Mouse (Mus musculus) hindbrain, embryonic 13.5 days (tissue): ENCODE data around the gene Csnk1g1. TPM values are rescaled to one million over a fixed set of nuclear protein-coding genes. Genes with fewer than 3 reads are reported as not detected.

Experiments used
- ATAC-seq: fragments of 200-750 bp; cut with Nextera tagmentation; 2 replicates; pipeline ENCODE4 v1.8.0; 2017; ENCODE audit warnings: moderate TSS enrichment; ENCODE audit not compliant: low FRiP score
- H3K27ac ChIP-seq: fragments of 300-500 bp; sonication (generic); 2 replicates; pipeline ENCODE4 v1.5.1; 2015; ENCODE audit warnings: inconsistent platforms, mild to moderate bottlenecking, moderate library complexity
- H3K27me3 ChIP-seq: fragments of 300-500 bp; sonication (generic); 2 replicates; pipeline ENCODE4 v1.6.1; 2015; ENCODE audit warnings: mild to moderate bottlenecking, inconsistent platforms
- H3K36me3 ChIP-seq: fragments of 300-500 bp; sonication (generic); 2 replicates; pipeline ENCODE4 v1.6.1; 2015; ENCODE audit warnings: mild to moderate bottlenecking, inconsistent platforms
- H3K4me1 ChIP-seq: fragments of 300-500 bp; sonication (generic); replicated peaks from 2 replicates; pipeline ENCODE4 v1.6.1; 2015; ENCODE audit warnings: inconsistent platforms
- H3K4me2 ChIP-seq: fragments of 300-500 bp; sonication (generic); 2 replicates; pipeline ENCODE4 v1.6.1; 2015; ENCODE audit warnings: inconsistent platforms, mild to moderate bottlenecking, moderate library complexity
- H3K4me3 ChIP-seq: fragments of 300-500 bp; sonication (generic); 2 replicates; pipeline ENCODE4 v1.5.1; 2015; ENCODE audit warnings: mild to moderate bottlenecking, inconsistent platforms
- H3K9ac ChIP-seq: fragments of 300-500 bp; sonication (generic); 2 replicates; pipeline ENCODE4 v1.6.1; 2015; ENCODE audit warnings: mild to moderate bottlenecking, inconsistent platforms
- H3K9me3 ChIP-seq: fragments of 300-500 bp; sonication (generic); 2 replicates; pipeline ENCODE4 v1.6.1; 2016; ENCODE audit warnings: inconsistent platforms
- WGBS: fragments of 180-500 bp; shearing (Covaris S2); methylation state at CpG from one replicate; pipeline ENCODE4 v1.1.7; 2015; 5-methylcytosine and 5-hydroxymethylcytosine counted together
- polyA plus RNA-seq: library from polyadenylated mRNA; unstranded; fragments of >200 nt; fragmentation: Nextera tagmentation; extraction: Ambion mirVana; gene quantifications from 2 replicates; pipeline ENCODE4 v1.2.1, GENCODE M21; 2015

Gene Csnk1g1
- polyA plus RNA-seq: 22.9 and 24.8 TPM in 2 replicates

DNA sequence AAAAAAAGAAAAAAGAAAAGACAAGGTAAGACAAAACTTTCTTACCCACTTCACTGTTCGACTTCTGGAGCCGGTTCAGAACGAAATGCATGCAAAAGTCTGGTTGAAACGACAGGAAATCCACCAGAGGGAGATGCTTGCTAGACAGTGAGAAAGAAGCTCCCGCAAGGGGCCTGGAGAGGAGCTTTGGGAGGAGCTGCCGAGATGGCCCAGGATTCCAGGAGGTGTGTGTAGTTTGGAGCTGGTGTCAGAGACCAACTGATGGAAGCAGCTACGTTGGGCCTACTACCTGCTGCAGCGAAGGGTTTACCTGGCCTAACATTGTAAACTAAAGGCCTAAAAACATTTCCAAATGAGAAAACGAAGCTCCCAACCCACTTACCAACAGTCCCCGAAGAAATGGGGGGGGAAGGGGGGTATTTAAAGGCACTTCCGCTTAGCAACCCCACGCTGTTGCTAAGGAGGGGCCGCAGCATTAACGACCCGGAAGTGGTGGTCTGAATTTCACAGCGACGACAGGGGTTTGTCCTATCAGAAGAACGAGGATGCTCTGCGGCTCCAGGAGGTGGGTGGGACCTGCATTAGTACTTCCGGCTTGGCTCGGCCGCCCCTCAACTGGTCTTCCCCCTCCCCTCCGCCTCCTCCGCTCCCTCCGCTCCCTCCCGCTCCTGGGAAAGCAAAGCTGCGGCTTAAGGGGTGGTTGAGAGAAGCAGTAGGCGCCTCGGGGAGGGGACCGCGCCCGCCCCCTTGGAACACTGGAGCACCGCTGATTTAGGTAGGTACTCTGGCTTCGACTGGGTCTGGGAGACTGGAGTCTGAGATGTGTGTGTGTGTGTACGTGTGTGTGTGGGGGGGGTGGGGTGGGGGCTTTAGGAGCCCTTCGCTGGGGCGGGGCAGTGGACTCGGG is at the start of gene Csnk1g1, which contains the start of gene Trip4:
Gene Csnk1g1 (plus strand): TSS at position 531 of the 907 bp plus-strand sequence.
Gene Trip4 (minus strand): TSS at position 401 of the 907 bp plus-strand sequence.
- H3K27me3 ChIP-seq: no peaks in the 10 kb centered on the region
- ATAC-seq: peak; percentile 100
- WGBS: under 1% methylated on average over 30 of the region's 38 CpGs
- H3K4me2 ChIP-seq: peak within 1 kb of the TSS; percentile 77
- no peaks in the 10 kb centered on the region for H3K9me3 ChIP-seq
- H3K36me3 ChIP-seq: peaks cover 2% of the 10 kb centered on the region; the same call in 1 of the 2 replicates
- peaks cover 23% of the 10 kb centered on the region for H3K4me1 ChIP-seq
- H3K4me3 ChIP-seq: peak within 1 kb of the TSS; percentile 80
- peak within 1 kb of the TSS; percentile 90 for H3K27ac ChIP-seq
- H3K9ac ChIP-seq: peak within 1 kb of the TSS; percentile 83

DNA sequence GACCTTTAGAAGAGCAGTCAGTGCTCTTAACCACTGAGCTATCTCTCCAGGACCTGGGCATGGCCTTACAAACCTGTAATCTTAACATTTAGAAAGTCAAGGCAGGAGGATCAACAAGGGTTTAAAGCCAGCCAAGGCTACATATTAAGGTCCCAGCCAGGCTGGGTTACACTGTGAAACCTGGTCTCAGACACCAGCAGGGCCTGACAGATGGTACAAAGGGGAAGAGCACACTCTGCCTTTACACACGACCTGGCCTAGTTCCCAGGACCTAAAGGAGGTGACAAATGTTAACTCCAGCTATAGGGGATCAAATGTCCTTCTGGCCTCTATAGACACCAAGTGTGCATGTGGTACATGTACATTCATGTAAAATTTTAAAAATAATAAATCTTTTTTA is 49.1 kb upstream of the Csnk1g1 start:
- Histone ChIP-seq H3K27ac (no peak overlapping the region), H3K4me1 (no peaks in the 10 kb centered on the region), H3K36me3 (peaks cover 54% of the 10 kb centered on the region), H3K4me2 (no peak overlapping the region), H3K9me3 (no peaks in the 10 kb centered on the region), H3K27me3 (no peaks in the 10 kb centered on the region), H3K9ac (no peak overlapping the region), H3K4me3 (no peak overlapping the region)
- ATAC-seq: no peak
- WGBS: 64% methylated on average over 1 of the region's 1 CpGs

DNA sequence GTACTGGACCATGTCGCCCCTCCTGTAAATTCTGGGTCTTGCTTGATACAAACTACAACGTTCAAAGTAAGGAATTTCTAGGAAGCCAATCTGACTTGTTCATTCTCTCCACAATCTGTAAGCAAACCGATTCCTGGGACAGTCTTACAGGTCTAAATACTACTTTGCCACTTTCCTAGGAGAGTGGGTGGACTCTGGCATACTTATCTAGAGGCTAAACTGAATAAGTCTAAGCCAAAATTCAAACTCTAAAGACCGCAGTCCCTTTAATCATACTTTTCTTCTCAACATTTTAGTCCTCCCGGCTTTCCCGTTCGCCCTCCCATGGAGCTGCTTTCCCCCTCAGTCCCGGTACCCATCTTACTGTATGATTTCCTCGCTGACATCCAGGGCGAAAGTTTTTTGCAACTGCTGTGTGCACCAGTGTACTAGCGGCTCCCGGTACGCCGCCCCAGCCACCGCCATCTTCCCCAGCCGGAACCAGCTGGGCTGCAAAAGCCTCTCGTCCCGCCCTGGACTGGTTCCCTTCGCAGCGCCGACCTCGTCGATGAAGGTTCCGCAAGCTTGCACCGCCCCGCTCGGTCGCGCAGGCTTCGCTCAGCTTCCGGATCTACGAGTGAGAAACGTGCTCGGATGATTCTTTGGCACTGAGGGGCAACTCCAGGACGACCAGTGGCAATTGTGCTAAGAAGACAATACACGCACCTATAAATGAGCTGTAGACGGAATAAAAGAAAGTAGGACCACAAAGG is 24.0 kb upstream of the Csnk1g1 start:
- Histone ChIP-seq H3K36me3 (peaks cover 7% of the 10 kb centered on the region; the same call in 1 of the 2 replicates), H3K9me3 (no peaks in the 10 kb centered on the region), H3K27ac (peak overlapping the region; percentile 82), H3K27me3 (no peaks in the 10 kb centered on the region), H3K4me2 (peak overlapping the region; percentile 70), H3K9ac (peak overlapping the region; percentile 76), H3K4me3 (peak overlapping the region; percentile 64), H3K4me1 (peaks cover 10% of the 10 kb centered on the region)
- ATAC-seq: peak; percentile 94
- under 1% methylated on average over 37 of the region's 37 CpGs for WGBS

DNA sequence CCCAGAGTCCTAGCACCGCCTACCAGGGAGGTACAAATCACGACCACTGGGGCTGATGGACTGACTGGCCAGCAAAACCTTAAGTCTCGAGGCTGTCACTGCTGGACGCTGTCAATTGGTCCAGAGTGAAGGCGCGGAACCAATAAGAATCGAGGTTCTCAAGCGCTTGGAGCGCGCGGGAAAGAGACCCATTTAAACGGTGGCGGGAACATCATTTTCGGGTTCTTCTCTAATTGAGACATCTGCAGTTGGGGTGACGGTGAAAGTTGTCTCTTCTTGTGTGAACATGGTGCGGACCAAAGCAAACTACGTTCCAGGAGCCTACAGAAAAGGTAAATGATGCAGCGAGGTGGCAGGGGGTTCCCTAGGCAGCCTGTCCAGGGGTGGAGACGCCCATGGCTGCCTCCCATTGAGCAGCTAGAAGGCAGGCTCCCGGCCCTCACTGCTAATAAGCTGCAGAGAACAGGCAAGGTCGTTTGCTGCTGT is 18.5 kb upstream of the Csnk1g1 start, which contains the start of gene Pclaf:
Gene Pclaf (plus strand): TSS at position 95 of the 486 bp plus-strand sequence.
- Histone ChIP-seq H3K27me3 (no peaks in the 10 kb centered on the region), H3K4me2 (peak within 1 kb of the TSS; percentile 82), H3K36me3 (peaks cover 4% of the 10 kb centered on the region), H3K4me1 (peaks cover 17% of the 10 kb centered on the region), H3K4me3 (peak within 1 kb of the TSS; percentile 43), H3K9ac (peak within 1 kb of the TSS; percentile 65), H3K27ac (no peak within 1 kb of the TSS), H3K9me3 (no peaks in the 10 kb centered on the region)
- WGBS: under 1% methylated on average over 21 of the region's 21 CpGs
- peak; percentile 89 for ATAC-seq

DNA sequence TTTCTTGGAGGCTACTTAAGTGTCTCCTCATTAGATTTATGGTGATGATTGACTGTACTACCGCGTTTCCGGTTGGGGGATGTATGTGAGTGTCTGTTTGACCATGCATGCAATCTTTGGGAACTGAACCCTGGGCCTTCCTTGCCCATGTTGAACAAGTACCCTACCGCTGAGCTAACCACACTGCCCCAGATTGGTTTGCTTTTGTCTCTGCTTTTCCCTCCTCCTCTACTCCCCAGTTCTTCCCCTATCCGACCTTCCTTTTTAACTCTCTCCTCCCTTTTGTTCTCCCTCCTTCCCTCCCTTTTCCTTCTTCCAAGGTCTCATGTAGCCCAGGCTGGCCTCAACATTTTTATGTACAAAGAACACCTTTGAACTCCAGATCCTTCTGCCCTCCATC is 17.6 kb upstream of the Csnk1g1 start:
- 2% methylated on average over 5 of the region's 5 CpGs for WGBS
- H3K4me1 ChIP-seq: peaks cover 13% of the 10 kb centered on the region
- no peaks in the 10 kb centered on the region for H3K27me3 ChIP-seq
- H3K27ac ChIP-seq: no peak overlapping the region
- peak overlapping the region; percentile 82 for H3K4me2 ChIP-seq
- no peaks in the 10 kb centered on the region for H3K9me3 ChIP-seq
- H3K9ac ChIP-seq: peak overlapping the region; percentile 65; the same call in 1 of the 2 replicates
- ATAC-seq: no peak
- peaks cover 4% of the 10 kb centered on the region for H3K36me3 ChIP-seq
- peak overlapping the region; percentile 43 for H3K4me3 ChIP-seq

DNA sequence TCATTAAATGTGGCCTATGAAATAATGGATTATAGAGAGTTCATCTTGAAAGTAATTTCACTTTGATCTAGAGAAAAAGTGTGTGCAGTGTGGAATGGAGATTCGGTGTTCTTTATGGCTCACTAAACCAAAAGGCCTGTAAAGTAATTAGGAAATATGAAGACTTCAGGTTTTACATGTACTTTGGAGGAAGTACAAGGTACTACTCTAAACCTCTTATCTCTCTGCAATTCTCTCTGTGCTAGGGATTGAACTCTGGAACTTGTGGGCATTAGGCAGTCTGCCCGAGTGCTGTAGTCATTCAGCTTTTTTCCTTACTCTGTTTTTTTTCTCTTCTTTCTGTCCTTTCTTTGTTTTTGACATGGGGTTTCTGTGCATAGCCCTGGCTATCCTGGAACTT is 11.7 kb upstream of the Csnk1g1 start:
- H3K27me3 ChIP-seq: no peaks in the 10 kb centered on the region
- 86% methylated on average over 2 of the region's 2 CpGs for WGBS
- H3K9ac ChIP-seq: no peak overlapping the region
- no peaks in the 10 kb centered on the region for H3K9me3 ChIP-seq
- no peak overlapping the region for H3K4me3 ChIP-seq
- H3K36me3 ChIP-seq: peaks cover 4% of the 10 kb centered on the region
- no peak overlapping the region for H3K4me2 ChIP-seq
- no peak for ATAC-seq
- no peaks in the 10 kb centered on the region for H3K4me1 ChIP-seq
- no peak overlapping the region for H3K27ac ChIP-seq

DNA sequence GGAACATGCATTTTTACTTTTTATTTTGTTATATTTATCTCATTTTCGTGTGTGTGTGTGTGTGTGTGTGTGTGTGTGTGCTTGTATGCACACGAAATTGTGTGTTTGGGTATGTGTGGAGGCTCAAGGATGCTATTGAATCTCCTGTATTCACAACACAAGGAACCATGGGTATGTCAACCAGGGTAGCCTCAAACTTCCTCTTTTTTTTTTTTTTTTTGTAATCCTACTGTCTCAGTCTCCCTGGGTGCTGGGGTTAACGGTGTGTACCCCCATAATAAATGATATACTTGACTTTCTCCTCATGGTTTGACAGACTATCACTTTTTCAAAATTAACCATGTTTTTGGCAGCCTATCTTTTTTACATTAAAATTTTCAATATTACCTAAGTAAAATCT is 5.8 kb upstream of the Csnk1g1 start:
- H3K9me3 ChIP-seq: no peaks in the 10 kb centered on the region
- H3K36me3 ChIP-seq: peaks cover 5% of the 10 kb centered on the region
- H3K27ac ChIP-seq: no peak overlapping the region
- ATAC-seq: no peak
- no peak overlapping the region for H3K4me2 ChIP-seq
- H3K4me1 ChIP-seq: peaks cover 7% of the 10 kb centered on the region
- no peaks in the 10 kb centered on the region for H3K27me3 ChIP-seq
- WGBS: 97% methylated on average over 3 of the region's 3 CpGs
- H3K9ac ChIP-seq: no peak overlapping the region
- no peak overlapping the region for H3K4me3 ChIP-seq

DNA sequence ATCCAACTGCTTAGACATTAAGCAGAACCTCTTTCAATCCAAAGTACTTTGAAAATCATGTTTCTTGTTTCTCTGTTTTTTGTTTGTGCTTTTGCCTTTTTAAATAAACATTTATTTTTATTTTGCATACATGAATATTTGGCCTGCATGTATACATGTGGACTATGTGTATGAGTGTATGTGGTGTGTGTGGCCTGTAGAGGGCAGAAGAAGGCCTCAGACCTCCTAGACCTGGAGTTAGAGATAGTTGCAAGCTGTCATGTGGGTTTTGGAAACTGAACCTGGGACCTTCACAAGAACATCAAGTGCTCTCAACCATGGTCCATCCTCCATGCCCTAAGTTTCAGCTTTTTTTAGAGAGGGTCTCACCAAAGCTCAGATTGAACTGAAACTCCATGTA is 5.3 kb upstream of the Csnk1g1 start:
- Histone ChIP-seq H3K27me3 (no peaks in the 10 kb centered on the region), H3K9me3 (no peaks in the 10 kb centered on the region), H3K9ac (no peak overlapping the region), H3K4me1 (peaks cover 9% of the 10 kb centered on the region), H3K27ac (no peak overlapping the region), H3K4me3 (no peak overlapping the region), H3K4me2 (no peak overlapping the region), H3K36me3 (peaks cover 5% of the 10 kb centered on the region)
- ATAC-seq: no peak

DNA sequence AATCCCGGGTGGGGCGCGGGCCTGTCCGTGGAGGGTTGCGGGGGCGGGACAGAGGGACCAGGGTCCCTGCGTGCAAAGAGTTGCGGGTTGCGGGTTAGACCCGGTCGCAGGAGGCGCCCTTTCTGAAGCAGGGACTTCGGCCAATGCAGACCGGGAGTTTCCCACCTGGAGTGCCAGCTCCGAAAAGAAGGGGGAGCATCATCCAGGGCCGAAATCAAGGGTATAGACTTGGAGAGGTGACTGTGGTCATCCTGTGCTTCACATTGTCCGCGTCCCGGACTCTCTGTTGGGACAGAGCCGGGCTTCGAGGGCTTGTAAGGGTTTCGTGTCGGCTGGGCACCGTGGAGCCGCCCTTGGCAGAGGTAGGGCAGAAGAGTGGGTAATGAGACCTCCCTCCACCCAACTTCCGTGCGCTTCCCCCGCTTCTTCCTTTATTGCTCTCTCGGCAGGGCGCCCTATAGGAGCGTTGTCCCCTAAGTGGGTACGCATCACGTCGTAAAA is 627 bp downstream of the Csnk1g1 start:
- H3K9ac ChIP-seq: peak overlapping the region; percentile 83
- H3K4me2 ChIP-seq: peak overlapping the region; percentile 77
- ATAC-seq: no peak; the same call in 1 of the 2 replicates
- no peaks in the 10 kb centered on the region for H3K9me3 ChIP-seq
- H3K4me1 ChIP-seq: peaks cover 23% of the 10 kb centered on the region
- H3K36me3 ChIP-seq: no peaks in the 10 kb centered on the region
- no peaks in the 10 kb centered on the region for H3K27me3 ChIP-seq
- peak overlapping the region; percentile 80 for H3K4me3 ChIP-seq
- peak overlapping the region; percentile 90 for H3K27ac ChIP-seq
- under 1% methylated on average over 34 of the region's 34 CpGs for WGBS

DNA sequence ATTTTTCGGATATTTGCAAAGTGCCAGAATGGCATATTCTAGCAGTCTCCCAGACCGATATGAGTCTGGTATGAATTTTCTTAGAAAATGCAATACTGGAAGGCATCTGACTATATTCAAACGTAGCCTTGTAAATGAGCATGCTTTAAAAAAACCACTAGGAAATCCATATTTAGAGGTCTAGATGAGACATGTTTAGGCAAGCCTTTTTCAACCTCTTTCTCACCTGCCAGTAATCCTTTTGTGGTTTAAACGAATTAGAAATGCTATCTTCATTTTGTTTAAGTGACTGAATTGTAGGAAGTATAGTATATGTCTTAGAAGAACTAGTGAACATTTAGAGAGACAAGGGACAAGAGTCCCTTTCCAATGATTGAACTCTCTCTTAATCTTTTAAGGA is 1.1 kb downstream of the Csnk1g1 start:
- 12% methylated on average over 4 of the region's 4 CpGs for WGBS
- no peaks in the 10 kb centered on the region for H3K9me3 ChIP-seq
- no peaks in the 10 kb centered on the region for H3K36me3 ChIP-seq
- H3K27ac ChIP-seq: peak overlapping the region; percentile 90; the same call in 1 of the 2 replicates
- H3K4me1 ChIP-seq: peaks cover 23% of the 10 kb centered on the region
- peak overlapping the region; percentile 80 for H3K4me3 ChIP-seq
- peak overlapping the region; percentile 83 for H3K9ac ChIP-seq
- H3K4me2 ChIP-seq: peak overlapping the region; percentile 77
- no peak for ATAC-seq
- no peaks in the 10 kb centered on the region for H3K27me3 ChIP-seq

DNA sequence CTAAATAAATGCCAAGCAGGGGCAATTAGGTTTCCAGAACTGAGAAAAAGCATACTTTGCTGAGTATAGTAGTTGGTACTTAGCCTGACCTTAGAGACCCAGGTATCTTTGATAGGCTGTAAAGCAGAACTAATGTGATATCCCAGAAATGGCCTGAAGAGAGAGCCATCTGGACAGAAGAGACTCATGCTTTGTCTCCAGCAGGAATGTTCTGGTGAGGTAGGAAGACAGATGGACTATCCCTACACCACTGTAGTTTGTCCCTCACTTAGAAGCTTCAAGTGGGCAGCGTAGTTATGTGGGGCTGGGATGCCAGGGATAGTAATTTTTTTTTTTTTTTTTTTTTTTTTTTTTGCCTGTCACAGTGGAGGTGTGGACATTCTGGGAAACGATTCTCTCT is 5.3 kb downstream of the Csnk1g1 start:
- Histone ChIP-seq H3K4me3 (no peak overlapping the region), H3K27me3 (no peaks in the 10 kb centered on the region), H3K9me3 (no peaks in the 10 kb centered on the region), H3K4me1 (peaks cover 14% of the 10 kb centered on the region), H3K4me2 (no peak overlapping the region), H3K27ac (no peak overlapping the region), H3K36me3 (no peaks in the 10 kb centered on the region), H3K9ac (no peak overlapping the region)
- WGBS: 80% methylated on average over 2 of the region's 2 CpGs
- no peak for ATAC-seq

DNA sequence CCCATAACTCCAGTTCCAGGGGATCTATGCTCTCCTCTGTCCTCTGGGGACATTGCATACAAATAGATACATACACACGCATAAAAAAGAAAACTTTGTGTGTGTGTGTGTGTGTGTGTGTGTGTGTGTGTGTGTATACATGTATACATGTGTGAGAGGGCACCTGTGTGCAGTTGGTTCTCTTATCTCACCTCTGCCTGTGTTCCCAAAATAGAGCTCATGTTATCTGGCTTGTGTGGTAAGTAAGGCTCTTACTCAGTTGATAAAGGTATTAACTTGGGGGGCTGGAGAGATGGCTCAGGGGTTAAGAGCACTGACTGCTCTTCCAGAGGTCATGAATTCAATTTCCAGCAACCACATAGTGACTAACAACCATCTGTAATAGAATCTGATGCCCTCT is 8.3 kb downstream of the Csnk1g1 start:
- Histone ChIP-seq H3K4me2 (no peak overlapping the region), H3K4me3 (no peak overlapping the region), H3K4me1 (no peaks in the 10 kb centered on the region), H3K27me3 (no peaks in the 10 kb centered on the region), H3K36me3 (no peaks in the 10 kb centered on the region), H3K9ac (no peak overlapping the region), H3K9me3 (no peaks in the 10 kb centered on the region), H3K27ac (no peak overlapping the region)
- no peak for ATAC-seq
- WGBS: 81% methylated on average over 1 of the region's 1 CpGs
